Mouse (Mus musculus) C2C12 (cell line): Measurements from ENCODE around the gene Clptm1l. TPM values are rescaled to one million over a fixed set of nuclear protein-coding genes. Genes with fewer than 3 reads are reported as not detected.

Experiments
- H3K27me3 ChIP-seq: one replicate; pipeline ENCODE4 v1.6.1; 2011; ENCODE audit not compliant: control insufficient read depth, insufficient read depth, insufficient read length
- H3K36me3 ChIP-seq: one replicate; pipeline ENCODE4 v1.6.1; 2011; ENCODE audit not compliant: control insufficient read depth, insufficient read depth
- H3K4me3 ChIP-seq: one replicate; pipeline ENCODE4 v1.5.1; 2011; ENCODE audit warnings: mild to moderate bottlenecking, control low read depth; ENCODE audit not compliant: poor library complexity, insufficient read depth, severe bottlenecking
- H3K79me2 ChIP-seq: one replicate; pipeline ENCODE4 v1.6.1; 2011; ENCODE audit not compliant: control insufficient read depth, insufficient read depth
- H3K79me3 ChIP-seq: one replicate; pipeline ENCODE4 v1.6.1; 2011; ENCODE audit warnings: low read depth, control low read depth
- H3ac ChIP-seq: one replicate; pipeline ENCODE3; 2011; ENCODE audit warnings: low read depth; ENCODE audit not compliant: control insufficient read depth, insufficient read length
- CEBPB ChIP-seq: IDR thresholded peaks from one replicate; pipeline ENCODE4 v1.6.1; 2011; ENCODE audit warnings: low read depth, mild to moderate bottlenecking, control low read depth, moderate library complexity
- CTCF ChIP-seq: IDR thresholded peaks from one replicate; pipeline ENCODE4 v1.5.1; 2011; ENCODE audit not compliant: control insufficient read depth, insufficient read depth, insufficient read length
- FOSL1 ChIP-seq: IDR thresholded peaks from one replicate; pipeline ENCODE4 v1.8.0; 2011; ENCODE audit warnings: mild to moderate bottlenecking, low read length; ENCODE audit not compliant: poor library complexity, insufficient read depth, severe bottlenecking
- MAX ChIP-seq: IDR thresholded peaks from one replicate; pipeline ENCODE4 v1.6.1; 2011; ENCODE audit warnings: mild to moderate bottlenecking, control low read depth
- MYOD1 ChIP-seq: IDR thresholded peaks from one replicate; pipeline ENCODE4 v1.6.1; 2011; ENCODE audit warnings: low read depth; ENCODE audit not compliant: control insufficient read depth, insufficient read length
- MYOG ChIP-seq: IDR thresholded peaks from one replicate; pipeline ENCODE4 v1.6.1; 2011; ENCODE audit not compliant: control insufficient read depth, insufficient read length; ENCODE audit errors: extremely low read depth
- USF1 ChIP-seq: IDR thresholded peaks from one replicate; pipeline ENCODE4 v1.6.1; 2011; ENCODE audit warnings: low read depth, mild to moderate bottlenecking, control low read depth, moderate library complexity
- polyA plus RNA-seq: library from polyadenylated mRNA; unstranded; fragments of >200 nt; fragmentation: generic; extraction: Trizol; gene quantifications from one replicate; pipeline ENCODE4 v1.2.1, GENCODE M21; 2012; ENCODE audit warnings: missing spikeins

The Clptm1l gene
- polyA plus RNA-seq, 1 experiment = 131 TPM

- Histone ChIP-seq H3K4me3 (no peak overlapping the region), H3K79me2 (no peaks in the 10 kb centered on the region), H3K79me3 (no peaks in the 10 kb centered on the region), H3K27me3 (no peaks in the 10 kb centered on the region), H3K36me3 (peaks cover 3% of the 10 kb centered on the region), H3ac (no peak overlapping the region)
- no peak for TF ChIP-seq MAX
- no peak for TF ChIP-seq USF1
- TF ChIP-seq FOSL1 = no peak
- no peak for TF ChIP-seq MYOG
- TF ChIP-seq CEBPB = no peak
- no peak for TF ChIP-seq MYOD1
- TF ChIP-seq CTCF = no peak
Measured at GRCm38 (mm10) chr13:73626410-73626744, 22.6 kb downstream of the Clptm1l start.

DNA sequence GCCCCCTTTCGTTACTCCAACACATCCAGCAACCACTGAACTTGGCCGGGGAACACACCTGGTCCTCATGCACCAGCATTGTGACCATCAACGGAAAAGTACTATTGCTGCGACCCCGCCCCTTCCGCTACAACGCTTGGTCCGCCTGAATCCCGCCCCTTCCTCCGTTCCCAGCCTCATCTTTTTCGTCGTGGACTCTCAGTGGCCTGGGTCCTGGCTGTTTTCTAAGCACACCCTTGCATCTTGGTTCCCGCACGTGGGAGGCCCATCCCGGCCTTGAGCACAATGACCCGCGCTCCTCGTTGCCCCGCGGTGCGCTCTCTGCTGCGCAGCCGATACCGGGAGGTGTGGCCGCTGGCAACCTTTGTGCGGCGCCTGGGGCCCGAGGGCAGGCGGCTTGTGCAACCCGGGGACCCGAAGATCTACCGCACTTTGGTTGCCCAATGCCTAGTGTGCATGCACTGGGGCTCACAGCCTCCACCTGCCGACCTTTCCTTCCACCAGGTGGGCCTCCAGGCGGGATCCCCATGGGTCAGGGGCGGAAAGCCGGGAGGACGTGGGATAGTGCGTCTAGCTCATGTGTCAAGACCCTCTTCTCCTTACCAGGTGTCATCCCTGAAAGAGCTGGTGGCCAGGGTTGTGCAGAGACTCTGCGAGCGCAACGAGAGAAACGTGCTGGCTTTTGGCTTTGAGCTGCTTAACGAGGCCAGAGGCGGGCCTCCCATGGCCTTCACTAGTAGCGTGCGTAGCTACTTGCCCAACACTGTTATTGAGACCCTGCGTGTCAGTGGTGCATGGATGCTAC lies 23.1 kb downstream of the Clptm1l start, which contains the start of gene Tert:
Gene Tert (plus strand): TSS at position 167 of the 805 bp plus-strand sequence.
- H3K36me3 ChIP-seq = no peaks in the 10 kb centered on the region
- no peaks in the 10 kb centered on the region for H3K27me3 ChIP-seq
- H3K79me3 ChIP-seq = no peaks in the 10 kb centered on the region
- no peak within 1 kb of the TSS for H3K4me3 ChIP-seq
- no peaks in the 10 kb centered on the region for H3K79me2 ChIP-seq
- peak within 1 kb of the TSS; percentile 66 for H3ac ChIP-seq
- no peak for TF ChIP-seq FOSL1
- TF ChIP-seq MYOG = no peak
- TF ChIP-seq CEBPB = no peak
- TF ChIP-seq MYOD1 = no peak
- no peak for TF ChIP-seq CTCF
- no peak for TF ChIP-seq MAX
- no peak for TF ChIP-seq USF1

DNA sequence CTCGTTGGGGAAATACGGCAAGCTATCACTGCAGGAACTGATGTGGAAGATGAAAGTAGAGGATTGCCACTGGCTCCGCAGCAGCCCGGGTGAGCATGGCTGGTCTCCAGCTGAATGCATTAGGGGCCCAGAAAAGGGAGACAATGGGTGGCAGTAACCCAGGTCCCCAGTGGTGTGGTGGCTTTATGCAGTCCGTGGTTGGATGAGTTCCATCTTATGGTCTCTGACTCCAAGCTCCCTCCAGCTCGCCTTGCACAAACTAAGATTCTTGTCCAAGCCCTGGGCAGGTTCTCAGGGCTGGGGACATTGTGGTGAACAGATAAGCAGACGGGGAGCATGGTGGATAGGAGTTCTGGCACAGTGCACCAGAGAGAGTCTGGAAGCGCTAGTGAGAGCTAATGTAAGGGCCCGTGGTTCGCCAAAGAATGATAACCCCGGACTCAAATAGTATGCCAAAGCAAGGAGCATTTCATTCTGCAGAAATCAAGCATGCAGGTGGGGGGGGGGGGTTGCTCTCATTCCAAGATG lies 24.8 kb downstream of the Clptm1l start:
- H3K36me3 ChIP-seq = no peaks in the 10 kb centered on the region
- H3K4me3 ChIP-seq = no peak overlapping the region
- no peaks in the 10 kb centered on the region for H3K79me3 ChIP-seq
- H3ac ChIP-seq = no peak overlapping the region
- H3K79me2 ChIP-seq = no peaks in the 10 kb centered on the region
- no peaks in the 10 kb centered on the region for H3K27me3 ChIP-seq
- no peak for TF ChIP-seq CTCF
- no peak for TF ChIP-seq MYOG
- TF ChIP-seq USF1 = no peak
- no peak for TF ChIP-seq FOSL1
- TF ChIP-seq MAX = no peak
- TF ChIP-seq MYOD1 = no peak
- TF ChIP-seq CEBPB = no peak

DNA sequence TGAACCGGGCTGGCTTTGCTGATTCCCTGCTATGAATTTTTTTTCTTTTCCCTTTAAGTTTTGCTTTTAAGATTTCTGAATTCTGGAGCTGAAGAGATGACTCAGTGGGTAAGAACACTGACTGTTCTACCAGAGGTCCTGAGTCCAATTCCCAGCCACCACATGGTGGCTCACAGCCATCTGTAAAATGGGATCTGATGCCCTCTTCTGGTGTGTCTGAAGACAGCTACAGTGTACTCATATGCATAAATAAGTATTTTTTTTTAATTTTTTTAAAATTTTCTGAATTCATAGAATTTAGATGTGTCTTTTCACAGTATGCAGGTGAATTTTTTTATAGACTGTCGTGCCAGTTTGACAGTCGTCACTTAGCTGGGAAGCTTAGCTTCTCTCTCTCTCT lies 28.0 kb downstream of the Clptm1l start:
- no peak overlapping the region for H3ac ChIP-seq
- H3K36me3 ChIP-seq = no peaks in the 10 kb centered on the region
- H3K4me3 ChIP-seq = no peak overlapping the region
- no peaks in the 10 kb centered on the region for H3K27me3 ChIP-seq
- TF ChIP-seq CTCF = no peak
- no peak for TF ChIP-seq MYOD1
- no peak for TF ChIP-seq USF1
- no peak for TF ChIP-seq MAX
- TF ChIP-seq CEBPB = no peak
- TF ChIP-seq FOSL1 = no peak
- TF ChIP-seq MYOG = no peak
- H3K79me3 ChIP-seq = no peaks in the 10 kb centered on the region
- no peaks in the 10 kb centered on the region for H3K79me2 ChIP-seq

DNA sequence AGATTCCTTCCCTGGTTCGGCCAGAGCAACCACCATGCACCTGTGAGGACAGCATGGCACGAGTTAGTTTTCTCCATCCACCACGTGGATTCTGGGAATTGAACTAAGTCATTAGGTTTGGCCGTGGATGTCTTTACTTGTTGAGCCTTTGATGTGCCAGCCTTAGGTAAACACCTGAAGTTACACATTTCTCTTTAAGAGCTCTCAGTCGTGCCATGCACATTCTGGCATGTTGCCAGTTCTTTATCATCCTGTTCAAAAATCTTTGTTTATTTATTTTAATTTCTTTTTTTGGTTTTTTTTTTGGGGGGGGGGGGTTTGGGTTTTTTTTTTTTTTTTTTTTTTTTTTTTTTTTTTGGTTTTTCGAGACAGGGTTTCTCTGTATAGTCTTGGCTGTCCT lies 34.0 kb downstream of the Clptm1l start:
- Histone ChIP-seq H3K79me2 (no peaks in the 10 kb centered on the region), H3K27me3 (no peaks in the 10 kb centered on the region), H3K79me3 (no peaks in the 10 kb centered on the region), H3K36me3 (no peaks in the 10 kb centered on the region), H3K4me3 (no peak overlapping the region), H3ac (no peak overlapping the region)
- TF ChIP-seq MYOG (no peak), USF1 (no peak), FOSL1 (no peak), MYOD1 (no peak), MAX (no peak), CTCF (no peak), CEBPB (no peak)

GRCm38 (mm10) chr13:73641296-73641695 lies 37.5 kb downstream of the Clptm1l start:
- TF ChIP-seq CEBPB (no peak), FOSL1 (no peak)
- Histone ChIP-seq H3K79me3 (no peaks in the 10 kb centered on the region), H3ac (no peak overlapping the region), H3K36me3 (no peaks in the 10 kb centered on the region), H3K4me3 (no peak overlapping the region), H3K79me2 (no peaks in the 10 kb centered on the region), H3K27me3 (no peaks in the 10 kb centered on the region)
